Mouse (Mus musculus) hindlimb bud, embryonic 11.5 days (tissue): ENCODE results near the gene Inppl1.

Experiments
- DNase-seq: peaks from one replicate; pipeline ENCODE4 v3.0.0-alpha.2; 2012; ENCODE audit warnings: low read depth, low spot score; ENCODE audit errors: extremely low spot score

The Inppl1 gene

GRCm38 (mm10) chr7:101837606-101838471 lies at the start of gene Inppl1:
TSS of gene Inppl1 (minus strand) at chr7:101838229.
- DNase-seq: peak; percentile 58

- no peak for DNase-seq
Measured at GRCm38 (mm10) chr7:101886274-101886673, 48.2 kb upstream of the Inppl1 start.

- DNase-seq: no peak
Measured at GRCm38 (mm10) chr7:101884160-101884559, 46.1 kb upstream of the Inppl1 start.

- DNase-seq: no peak
Measured at GRCm38 (mm10) chr7:101882413-101883154, 44.6 kb upstream of the Inppl1 start.

- no peak for DNase-seq
Measured at GRCm38 (mm10) chr7:101880855-101881254, 42.8 kb upstream of the Inppl1 start.

GRCm38 (mm10) chr7:101875978-101876377 lies 37.9 kb upstream of the Inppl1 start:
- no peak for DNase-seq

DNA sequence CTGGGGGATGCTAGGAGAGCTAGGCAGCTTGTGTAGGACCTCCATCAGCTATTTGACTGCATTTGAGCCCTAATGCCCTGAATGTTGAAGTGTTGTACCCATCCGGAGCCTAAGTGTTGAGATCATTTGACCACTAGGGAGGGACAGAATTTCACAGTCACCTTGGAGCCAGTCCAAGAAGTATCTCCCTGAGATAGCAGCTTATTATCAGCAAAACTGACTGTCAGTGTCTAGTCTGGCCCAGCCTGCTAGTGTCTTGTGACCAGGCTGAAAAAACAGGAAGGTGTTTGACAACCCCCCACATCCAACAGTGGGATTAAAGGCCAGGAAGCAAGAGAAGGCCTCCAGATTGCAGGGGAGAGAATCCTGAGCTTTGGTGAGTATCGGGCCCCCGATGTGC lies 33.3 kb upstream of the Inppl1 start:
- DNase-seq: no peak

GRCm38 (mm10) chr7:101870629-101871028 lies 32.6 kb upstream of the Inppl1 start, which contains the start of gene Folr1:
TSS of gene Folr1 (minus strand) at chr7:101870788.
- DNase-seq: no peak

GRCm38 (mm10) chr7:101869163-101869500 lies 31.1 kb upstream of the Inppl1 start:
- DNase-seq: no peak

- DNase-seq: no peak
Measured at GRCm38 (mm10) chr7:101868241-101869162, 30.5 kb upstream of the Inppl1 start.

DNA sequence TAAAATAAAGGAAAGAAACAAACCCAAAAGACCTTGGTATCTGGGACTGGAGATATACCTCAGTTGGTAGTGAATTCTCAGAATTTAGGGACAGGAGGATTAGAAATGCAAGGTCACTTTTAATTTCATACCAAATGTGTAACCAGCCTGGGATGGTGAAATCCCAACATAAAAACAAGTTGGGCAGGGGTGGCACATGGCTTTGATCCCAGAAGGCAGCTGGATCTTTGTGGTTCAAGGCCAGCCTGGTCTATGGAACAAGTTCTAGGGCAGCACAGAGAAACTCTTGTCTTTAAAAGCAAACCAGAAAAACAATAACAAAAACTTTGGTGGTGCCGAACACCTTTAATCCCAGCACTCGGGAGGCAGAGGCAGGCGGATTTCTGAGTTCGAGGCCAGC lies 29.5 kb upstream of the Inppl1 start:
- DNase-seq: no peak

GRCm38 (mm10) chr7:101866491-101867265 lies 28.6 kb upstream of the Inppl1 start:
- no peak for DNase-seq

GRCm38 (mm10) chr7:101863415-101863814 lies 25.4 kb upstream of the Inppl1 start, which contains the start of gene Anapc15:
TSS of gene Anapc15 (plus strand) at chr7:101863715.
- no peak for DNase-seq

DNA sequence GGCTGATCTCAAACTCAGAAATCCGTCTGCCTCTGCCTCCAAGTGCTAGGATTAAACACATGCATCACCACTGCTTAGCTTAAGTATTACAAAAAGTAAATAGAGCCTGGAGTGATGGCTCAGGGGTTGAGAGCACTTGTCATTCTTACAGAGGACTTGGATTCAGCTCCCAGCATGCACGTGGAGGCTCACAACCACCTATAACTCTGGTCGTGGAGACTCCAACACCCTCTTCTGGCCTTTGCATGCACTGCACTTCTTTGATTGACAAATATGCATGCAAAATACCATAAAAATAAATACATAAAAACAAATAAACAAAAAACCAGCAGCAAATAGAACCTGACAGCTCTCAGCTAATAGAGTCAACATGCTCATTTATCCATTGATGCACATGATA lies 24.3 kb upstream of the Inppl1 start:
- no peak for DNase-seq

DNA sequence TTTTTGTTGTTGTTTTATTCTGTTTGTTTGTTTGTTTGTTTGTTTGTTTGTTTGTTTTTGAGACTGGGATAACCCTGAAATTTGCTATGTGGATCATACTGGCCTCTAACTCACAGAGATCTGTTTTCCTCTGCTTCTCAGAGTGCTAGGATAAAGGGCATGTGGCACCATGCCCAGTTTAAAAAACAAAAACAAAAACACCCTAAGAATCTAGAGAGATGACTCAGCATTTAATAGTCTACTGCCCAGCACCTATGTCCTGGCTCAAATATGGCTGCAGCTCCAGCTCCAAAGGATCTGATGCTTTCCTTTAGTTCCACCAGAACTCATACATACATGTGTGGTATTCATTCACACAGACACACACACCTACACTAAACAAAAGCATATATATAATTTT lies 22.9 kb upstream of the Inppl1 start:
- DNase-seq: no peak

DNA sequence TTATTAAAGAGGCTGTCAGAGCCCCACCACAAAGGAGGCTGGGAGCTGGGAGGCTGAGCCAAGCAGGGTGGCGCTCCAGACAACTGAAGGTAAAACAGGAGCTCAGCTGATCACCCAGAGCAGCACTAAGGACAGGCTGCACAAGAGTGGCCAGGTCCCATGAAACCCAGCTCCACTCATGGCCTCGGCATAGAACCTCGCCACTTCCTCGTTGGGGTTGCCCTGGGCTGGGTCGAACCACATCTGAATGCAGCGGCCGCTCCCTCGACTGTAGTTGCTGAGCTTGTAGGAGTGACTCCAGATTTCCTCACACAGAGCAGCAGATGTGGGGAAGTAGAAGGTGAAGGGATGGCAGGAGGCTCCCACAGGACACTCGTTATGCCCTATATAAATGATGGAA lies 20.3 kb upstream of the Inppl1 start:
- no peak for DNase-seq

GRCm38 (mm10) chr7:101857094-101857493 lies 19.1 kb upstream of the Inppl1 start, which contains the start of gene Folr2:
TSS of gene Folr2 (minus strand) at chr7:101857194.
- DNase-seq: no peak

GRCm38 (mm10) chr7:101853816-101854215 lies 15.8 kb upstream of the Inppl1 start:
- no peak for DNase-seq

DNA sequence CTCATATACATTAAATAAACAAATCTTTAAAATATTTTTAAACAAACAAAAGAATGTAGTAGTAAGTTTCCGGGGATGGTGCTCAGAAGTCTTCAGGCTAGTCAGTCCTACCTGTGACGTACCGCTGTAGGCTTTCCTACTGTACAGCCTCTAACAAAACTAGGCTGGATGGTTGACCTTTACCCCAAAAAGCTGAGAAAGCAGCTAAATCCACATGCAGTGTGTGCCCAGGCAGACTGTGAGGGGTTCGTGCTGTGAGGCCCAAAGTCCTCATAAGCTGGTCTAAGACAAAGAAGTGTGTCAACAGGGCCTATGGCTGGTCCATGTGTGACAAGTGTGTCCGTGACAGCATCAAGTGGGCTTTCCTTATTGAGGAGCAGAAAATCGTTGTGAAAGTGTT lies 14.8 kb upstream of the Inppl1 start:
- DNase-seq: no peak

DNA sequence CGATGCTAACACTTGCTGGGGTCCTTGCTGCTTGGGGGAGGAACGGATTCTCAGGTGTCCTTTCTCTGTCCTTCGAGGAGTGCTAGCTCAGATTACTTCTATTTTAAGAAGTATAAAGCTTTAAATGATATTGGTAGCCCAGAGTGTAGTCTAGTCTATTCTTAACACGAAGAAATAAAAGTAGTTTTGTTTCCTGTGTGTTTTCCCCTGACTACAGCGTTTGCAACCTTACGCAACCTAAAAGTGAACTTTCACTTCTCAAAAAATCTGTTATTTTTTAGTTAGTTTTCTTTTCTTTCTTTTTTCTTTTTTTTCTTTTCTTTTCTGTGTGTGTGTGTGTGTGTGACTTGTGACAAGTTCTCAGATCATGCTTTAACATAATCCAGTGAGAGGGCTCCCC lies 13.7 kb upstream of the Inppl1 start:
- no peak for DNase-seq
